Mouse (Mus musculus) brain, embryonic 14.5 days (tissue): ENCODE data around the gene Ppp1r21.

ENCODE experiments used
- CTCF ChIP-seq: fragments of 200-500 bp; IDR thresholded peaks from 2 replicates; pipeline ENCODE4 v1.5.1; 2012; ENCODE audit warnings: inconsistent platforms, mild to moderate bottlenecking, moderate library complexity, borderline replicate concordance; ENCODE audit not compliant: insufficient read depth, insufficient read length; ENCODE audit errors: extremely low read depth
- POLR2A ChIP-seq: fragments of 200-500 bp; IDR thresholded peaks from 2 replicates; pipeline ENCODE4 v1.6.1; 2012; ENCODE audit warnings: mild to moderate bottlenecking, inconsistent platforms, borderline replicate concordance; ENCODE audit not compliant: poor library complexity, insufficient read depth, insufficient read length, severe bottlenecking; ENCODE audit errors: extremely low read depth

- TF ChIP-seq CTCF, result no peak
- no peak for TF ChIP-seq POLR2A
Observed at GRCm38 (mm10) chr17:88492107-88492460, 37.8 kb upstream of the Ppp1r21 start.
